Mouse (Mus musculus): Measurements from ENCODE around the gene Nt5e. TPM values are rescaled to one million over a fixed set of nuclear protein-coding genes. Genes with fewer than 3 reads are reported as not detected.

The Nt5e gene
- polyA plus RNA-seq, 1 experiment from 2014 or later, result 7.1 TPM

DNA sequence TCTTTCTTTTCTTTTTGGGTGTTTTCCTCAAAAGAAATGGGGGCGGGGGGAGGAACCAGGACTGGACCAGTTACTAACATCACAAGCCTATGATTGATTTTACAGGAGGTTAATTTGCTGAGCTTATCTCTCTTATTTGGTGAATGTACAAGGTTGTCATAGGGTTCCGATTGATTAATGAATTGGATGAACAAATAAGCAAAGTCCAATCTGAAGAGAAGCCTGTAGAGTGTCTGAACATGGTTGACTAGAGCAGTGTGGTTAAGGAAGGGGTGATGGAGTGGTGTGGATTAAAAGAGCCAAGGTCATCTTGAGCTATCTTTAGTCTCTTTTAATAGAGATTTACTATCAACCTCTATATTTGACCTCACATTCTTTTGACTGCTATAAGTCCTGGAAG lies 17.4 kb downstream of the Nt5e start:
- no peak for ATAC-seq
- DNase-seq (ENCODE audit: low read depth, low spot score), result no peak
- ChIA-PET CTCF (interaction anchor here (1.2 kb wide), 1 partner anchor 16 kb away, joined by 3 read pairs; no protein-coding TSS in a partner anchor), POLR2A (interaction anchor here (1.2 kb wide), 1 partner anchor 27 kb away, joined by 4 read pairs; no protein-coding TSS in a partner anchor)
- no peak for TF ChIP-seq CTCF (IDR thresholded peaks at IDR 0.05)
- in situ Hi-C loops (cut with MboI; ENCODE audit: low pct_unique_long_range_greater_than_20kb), result no loop called here
- no peaks in the 10 kb centered on the region for H3K27me3 ChIP-seq

DNA sequence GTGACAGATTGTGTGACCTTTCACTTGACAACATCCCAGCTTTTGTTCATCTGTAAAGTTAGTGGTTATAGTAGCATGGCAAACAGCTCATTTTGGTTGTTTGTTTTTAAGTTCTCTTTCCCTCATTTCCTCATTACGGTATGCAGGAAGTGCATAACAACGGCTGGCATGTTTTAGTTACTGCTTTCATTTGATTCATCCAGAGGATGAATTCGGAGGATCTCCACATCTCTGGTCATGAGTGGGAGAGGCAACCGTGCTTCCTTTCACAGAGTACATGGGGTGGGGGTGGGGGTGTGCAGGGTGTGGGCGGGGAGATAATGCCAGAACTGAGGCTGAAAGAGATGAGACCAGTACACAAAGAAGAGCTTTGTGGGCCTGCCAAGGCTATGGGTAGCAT lies 19.9 kb downstream of the Nt5e start:
- ATAC-seq (no peak), DNase-seq (ENCODE audit: low read depth, low spot score) (no peak)
- in situ Hi-C loops (cut with MboI; ENCODE audit: low pct_unique_long_range_greater_than_20kb), result no loop called here
- ChIA-PET POLR2A (no interaction called here), CTCF (no interaction called here)
- H3K27me3 ChIP-seq, result no peaks in the 10 kb centered on the region
- TF ChIP-seq CTCF (IDR thresholded peaks at IDR 0.05), result no peak

DNA sequence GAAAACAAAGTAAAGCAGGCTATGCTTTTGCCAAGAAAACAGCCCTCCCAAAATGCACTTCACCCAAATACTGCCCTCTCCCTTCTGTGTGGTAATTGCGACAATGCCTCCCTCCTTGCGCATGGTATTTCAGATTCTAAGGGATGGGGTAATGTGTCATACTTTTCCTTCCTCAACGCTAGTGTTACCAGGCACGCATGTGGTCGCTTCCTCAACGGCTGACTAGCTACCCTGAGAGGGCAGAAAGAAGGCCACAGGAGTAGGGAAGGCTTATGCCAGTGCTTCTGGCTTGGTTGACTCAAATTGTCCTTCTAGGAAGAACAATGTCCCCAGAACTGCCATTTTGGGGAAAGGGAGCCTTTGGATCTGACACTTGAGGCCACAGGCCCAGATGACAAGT lies 21.6 kb downstream of the Nt5e start:
- no peaks in the 10 kb centered on the region for H3K27me3 ChIP-seq
- DNase-seq (ENCODE audit: low read depth, low spot score), result no peak
- POLR2A ChIA-PET, result no interaction called here
- TF ChIP-seq CTCF (IDR thresholded peaks at IDR 0.05), result no peak
- CTCF ChIA-PET, result no interaction called here
- in situ Hi-C loops (cut with MboI; ENCODE audit: low pct_unique_long_range_greater_than_20kb), result no loop called here
- ATAC-seq, result no peak

GRCm38 (mm10) chr9:88350317-88350716 lies 23.3 kb downstream of the Nt5e start:
- no peak for ATAC-seq
- no peak for DNase-seq (ENCODE audit: low read depth, low spot score)
- no peaks in the 10 kb centered on the region for H3K27me3 ChIP-seq
- ChIA-PET CTCF (no interaction called here), POLR2A (no interaction called here)
- no peak for TF ChIP-seq CTCF (IDR thresholded peaks at IDR 0.05)
- in situ Hi-C loops (cut with MboI; ENCODE audit: low pct_unique_long_range_greater_than_20kb), result no loop called here

- ChIA-PET CTCF (no interaction called here), POLR2A (no interaction called here)
- no peaks in the 10 kb centered on the region for H3K27me3 ChIP-seq
- TF ChIP-seq CTCF (IDR thresholded peaks at IDR 0.05), result no peak
- in situ Hi-C loops (cut with MboI; ENCODE audit: low pct_unique_long_range_greater_than_20kb), result no loop called here
- ATAC-seq (no peak), DNase-seq (ENCODE audit: low read depth, low spot score) (no peak)
Observed at GRCm38 (mm10) chr9:88351163-88351562, 24.2 kb downstream of the Nt5e start.

DNA sequence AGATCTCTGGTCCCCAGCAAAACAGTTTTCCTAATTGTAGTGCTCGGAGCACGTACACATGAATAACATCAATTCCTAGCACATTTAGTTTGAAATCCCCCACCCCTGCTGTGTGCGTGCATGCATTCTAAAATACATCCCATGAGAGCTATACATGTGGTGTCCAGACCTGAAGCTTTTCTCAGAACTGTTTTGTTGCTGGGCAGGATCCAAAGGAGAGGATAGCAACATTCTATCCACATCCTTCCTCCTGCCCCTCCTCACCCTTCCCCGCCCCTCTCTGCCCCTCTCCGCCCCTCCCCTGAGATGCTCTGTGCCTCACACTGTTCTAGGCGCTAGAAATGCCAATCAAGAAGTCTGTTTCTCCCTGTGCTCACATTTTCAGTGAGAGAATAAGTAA lies 25.7 kb downstream of the Nt5e start:
- POLR2A ChIA-PET, result no interaction called here
- in situ Hi-C loops (cut with MboI; ENCODE audit: low pct_unique_long_range_greater_than_20kb), result no loop called here
- no peak for DNase-seq (ENCODE audit: low read depth, low spot score)
- TF ChIP-seq CTCF (IDR thresholded peaks at IDR 0.05), result no peak
- CTCF ChIA-PET, result no interaction called here
- no peak for ATAC-seq
- H3K27me3 ChIP-seq, result no peaks in the 10 kb centered on the region

DNA sequence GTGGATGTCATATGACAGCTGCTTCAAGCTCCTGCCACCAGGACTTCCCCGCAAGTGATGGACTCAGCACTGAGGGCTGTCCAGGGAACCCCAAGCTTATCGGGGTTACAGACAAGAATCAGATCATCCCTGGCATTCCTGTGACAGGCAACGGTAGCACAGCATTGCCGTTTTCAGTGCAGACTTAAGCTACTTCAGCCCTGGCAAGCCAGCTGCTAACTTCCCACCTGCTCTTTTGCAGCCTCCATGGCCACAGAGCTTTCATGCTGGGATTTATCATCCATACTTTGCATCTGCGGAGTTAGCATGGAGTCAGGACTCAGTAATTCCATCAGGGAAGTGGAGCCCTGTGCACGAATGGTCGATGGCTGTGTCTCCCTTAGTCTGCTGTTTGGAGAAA lies 26.5 kb downstream of the Nt5e start:
- ChIA-PET POLR2A (no interaction called here), CTCF (no interaction called here)
- no peaks in the 10 kb centered on the region for H3K27me3 ChIP-seq
- no peak for TF ChIP-seq CTCF (IDR thresholded peaks at IDR 0.05)
- no peak for DNase-seq (ENCODE audit: low read depth, low spot score)
- ATAC-seq, result no peak
- in situ Hi-C loops (cut with MboI; ENCODE audit: low pct_unique_long_range_greater_than_20kb), result no loop called here

DNA sequence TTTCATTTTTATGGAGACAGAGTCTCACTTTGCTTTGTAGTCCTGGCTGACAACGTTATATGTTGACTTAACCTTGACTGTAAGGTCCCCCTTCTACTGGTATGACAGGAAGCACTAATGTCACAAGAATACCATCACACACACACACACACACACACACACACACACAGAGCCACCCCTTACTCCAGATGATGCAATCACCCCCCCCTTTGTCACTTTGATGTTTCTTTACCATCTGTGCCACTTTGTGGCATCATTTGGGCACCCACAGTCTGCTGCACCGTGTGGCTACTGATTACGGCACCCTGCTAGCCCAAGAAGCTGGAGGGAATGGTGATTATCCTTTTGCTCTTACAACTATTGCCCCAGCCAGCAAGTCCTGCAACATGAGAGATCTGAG lies 30.2 kb downstream of the Nt5e start:
- ChIA-PET CTCF (no interaction called here), POLR2A (no interaction called here)
- in situ Hi-C loops (cut with MboI; ENCODE audit: low pct_unique_long_range_greater_than_20kb), result no loop called here
- TF ChIP-seq CTCF (IDR thresholded peaks at IDR 0.05), result no peak
- DNase-seq (ENCODE audit: low read depth, low spot score), result no peak
- ATAC-seq, result no peak
- H3K27me3 ChIP-seq, result no peaks in the 10 kb centered on the region

GRCm38 (mm10) chr9:88359140-88359539 lies 32.1 kb downstream of the Nt5e start:
- POLR2A ChIA-PET, result no interaction called here
- DNase-seq (ENCODE audit: low read depth, low spot score) (no peak), ATAC-seq (no peak)
- no peak for TF ChIP-seq CTCF (IDR thresholded peaks at IDR 0.05)
- CTCF ChIA-PET, result interaction anchor here (1.0 to 1.6 kb wide), 2 partner anchors 118 to 132 kb away, joined by 3 to 4 read pairs; no protein-coding TSS in a partner anchor
- H3K27me3 ChIP-seq, result no peaks in the 10 kb centered on the region
- in situ Hi-C loops (cut with MboI; ENCODE audit: low pct_unique_long_range_greater_than_20kb), result no loop called here

DNA sequence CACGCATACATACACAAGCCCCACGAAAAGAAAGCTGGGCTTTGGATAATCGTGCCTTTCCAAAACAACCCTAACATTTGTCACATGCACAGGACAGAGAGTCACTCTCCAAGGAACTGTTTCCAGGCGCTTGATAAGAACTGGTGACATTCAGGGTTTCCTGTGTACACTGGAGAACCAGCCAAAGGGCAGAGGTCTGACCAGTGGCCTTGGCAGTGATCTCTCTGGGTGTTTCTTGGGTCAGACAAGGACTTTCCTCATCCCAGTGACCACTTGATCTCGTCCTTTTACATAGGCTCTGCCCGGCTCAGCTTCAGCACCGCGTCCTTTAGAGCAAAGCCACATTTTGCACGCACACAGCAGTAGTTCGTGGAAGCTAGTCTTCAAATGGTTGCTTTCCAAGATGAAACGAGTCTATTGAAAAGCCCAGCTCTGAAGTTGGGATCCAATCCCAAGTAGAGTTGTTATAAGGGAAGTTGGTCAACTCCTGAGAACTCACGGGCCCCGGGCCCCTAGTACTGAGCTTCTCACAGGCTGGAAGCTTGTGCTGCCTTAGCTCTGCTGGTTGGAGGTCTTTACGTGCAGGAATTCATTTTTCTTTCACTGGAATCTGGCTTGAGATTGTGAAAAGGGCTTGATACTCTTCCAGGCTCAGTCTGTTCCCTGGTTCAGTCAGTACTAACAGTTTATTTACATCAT lies 34.4 kb downstream of the Nt5e start:
- in situ Hi-C loops (cut with MboI; ENCODE audit: low pct_unique_long_range_greater_than_20kb), result loop anchor here (5.0 kb wide), 1 partner anchor 114 kb away; no protein-coding TSS in a partner anchor
- ChIA-PET POLR2A (no interaction called here), CTCF (interaction anchor here (0.7 to 1.6 kb wide), 6 partner anchors 17 to 174 kb away, joined by 3 to 6 read pairs (median 3); no protein-coding TSS in a partner anchor)
- H3K27me3 ChIP-seq, result no peaks in the 10 kb centered on the region
- no peak for TF ChIP-seq CTCF (IDR thresholded peaks at IDR 0.05)
- DNase-seq (ENCODE audit: low read depth, low spot score), result no peak
- no peak for ATAC-seq

DNA sequence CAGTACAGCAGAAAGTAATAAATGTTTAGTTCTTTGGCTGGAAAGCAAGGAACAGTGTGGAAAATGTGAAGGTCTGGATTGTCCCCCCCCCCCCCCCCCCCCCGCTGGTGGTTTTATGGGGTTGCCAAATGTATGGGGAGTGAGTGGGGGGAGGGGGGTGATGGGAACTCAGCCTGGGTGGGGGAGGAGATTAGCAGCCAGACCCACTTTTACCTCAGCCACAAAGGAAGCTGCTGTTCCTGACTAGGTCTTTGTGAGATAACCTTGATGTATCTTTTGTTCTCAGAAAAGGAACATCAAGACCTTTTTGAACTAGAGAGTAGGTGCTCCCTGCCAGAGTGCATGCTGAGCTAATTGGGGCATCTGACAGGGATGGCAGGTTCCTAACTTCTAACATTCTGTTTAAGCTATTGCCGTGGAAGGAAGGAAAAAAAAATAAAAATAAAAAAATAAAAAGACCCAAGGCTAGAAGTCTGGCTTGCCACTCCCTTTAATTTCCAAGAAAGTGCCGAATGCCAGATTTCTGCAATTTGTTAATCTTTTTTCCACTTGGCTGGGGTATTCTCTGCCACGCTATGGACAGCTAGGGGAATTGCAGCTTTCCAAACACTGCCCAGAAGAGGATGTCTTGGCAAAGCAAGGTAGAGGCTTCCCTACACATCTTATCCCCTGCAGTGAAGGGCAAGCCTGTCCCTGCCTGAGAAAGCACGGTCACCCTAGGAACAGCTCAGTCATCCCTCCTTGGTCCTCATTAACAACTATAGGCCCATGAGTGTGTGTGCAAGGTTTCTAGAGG lies 35.3 kb downstream of the Nt5e start:
- no peaks in the 10 kb centered on the region for H3K27me3 ChIP-seq
- ATAC-seq (no peak), DNase-seq (ENCODE audit: low read depth, low spot score) (no peak)
- peak; percentile 56 for TF ChIP-seq CTCF (IDR thresholded peaks at IDR 0.05)
- ChIA-PET CTCF (interaction anchor here (0.7 to 1.6 kb wide), 6 partner anchors 16 to 173 kb away, joined by 3 to 6 read pairs (median 3); no protein-coding TSS in a partner anchor), POLR2A (no interaction called here)
- in situ Hi-C loops (cut with MboI; ENCODE audit: low pct_unique_long_range_greater_than_20kb), result loop anchor here (5.0 kb wide), 1 partner anchor 115 kb away; no protein-coding TSS in a partner anchor
